Mouse (Mus musculus) gastrocnemius, adult 18-20 months (tissue): ENCODE measurements at regions not wholly inside any gene's neighbourhood (a gene's known extent, or its start where the extent isn't known, plus 50 kb on each side); places are given as distances from the start of the nearest gene placed in this dataset.

Experiments
- DNase-seq: peaks from one replicate; pipeline ENCODE4 v3.0.0; 2021; ENCODE audit warnings: low spot score

DNA sequence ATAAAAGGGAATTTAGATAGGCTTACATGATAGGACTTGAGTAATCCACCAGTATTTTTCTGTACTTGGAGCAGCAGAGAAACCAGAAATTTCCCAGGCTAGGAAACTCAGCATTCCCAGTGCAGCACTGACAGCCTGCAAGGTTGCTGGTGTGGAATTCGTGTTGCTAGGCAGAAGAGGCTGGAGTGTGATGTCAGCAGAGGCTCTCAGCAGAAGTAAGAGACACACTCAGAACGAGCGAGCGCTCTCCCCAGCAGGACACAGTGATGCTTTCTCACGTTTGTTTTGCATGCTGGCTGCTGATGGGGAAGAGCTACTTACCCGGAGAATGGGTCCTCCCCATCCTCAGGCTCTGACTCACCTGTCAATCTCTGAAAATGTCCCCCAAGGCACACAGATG lies 104.7 kb downstream of the Dusp6 start:
- DNase-seq: no peak

- no peak for DNase-seq
Observed at GRCm38 (mm10) chr10:99375101-99375500, 112.1 kb downstream of the Dusp6 start.

DNA sequence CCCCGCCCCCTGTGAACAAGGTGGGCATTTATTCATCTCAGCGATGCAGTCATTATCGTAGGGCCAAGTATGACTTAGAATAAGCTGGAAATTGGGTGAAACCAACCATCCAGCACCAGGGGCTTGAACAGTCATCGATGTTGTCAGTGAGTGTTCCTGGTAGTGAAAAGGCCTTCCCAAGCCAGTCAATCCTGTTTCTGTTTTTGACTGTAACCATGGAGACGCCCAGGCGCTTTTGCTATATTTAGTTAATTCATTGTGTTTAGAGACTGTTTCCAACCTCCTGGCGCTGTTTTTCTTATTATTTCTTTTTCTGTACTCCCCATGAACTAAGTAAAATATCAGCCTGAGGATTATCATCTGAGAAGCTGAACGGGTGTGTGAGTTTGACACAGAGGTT lies 113.4 kb downstream of the Dusp6 start:
- DNase-seq: no peak

DNA sequence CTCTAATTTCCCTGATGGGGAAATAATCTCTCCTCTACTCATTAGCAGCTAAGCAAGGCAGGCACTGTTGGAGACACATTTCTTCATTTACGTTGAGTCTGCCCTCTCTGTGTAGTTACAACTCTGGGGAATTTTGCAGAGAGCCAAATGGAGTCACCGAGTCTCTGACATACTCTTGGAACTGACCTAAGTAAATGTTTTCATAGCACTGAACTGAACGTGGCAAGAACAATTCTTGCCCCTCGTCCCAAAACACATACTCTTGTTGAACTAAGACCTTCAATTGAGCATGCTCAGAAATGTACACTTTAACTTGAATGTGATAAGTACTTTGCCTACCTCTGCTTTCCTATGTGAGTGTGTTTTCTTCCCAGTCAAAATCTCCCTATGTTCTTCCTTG lies 114.5 kb downstream of the Dusp6 start:
- DNase-seq: no peak

DNA sequence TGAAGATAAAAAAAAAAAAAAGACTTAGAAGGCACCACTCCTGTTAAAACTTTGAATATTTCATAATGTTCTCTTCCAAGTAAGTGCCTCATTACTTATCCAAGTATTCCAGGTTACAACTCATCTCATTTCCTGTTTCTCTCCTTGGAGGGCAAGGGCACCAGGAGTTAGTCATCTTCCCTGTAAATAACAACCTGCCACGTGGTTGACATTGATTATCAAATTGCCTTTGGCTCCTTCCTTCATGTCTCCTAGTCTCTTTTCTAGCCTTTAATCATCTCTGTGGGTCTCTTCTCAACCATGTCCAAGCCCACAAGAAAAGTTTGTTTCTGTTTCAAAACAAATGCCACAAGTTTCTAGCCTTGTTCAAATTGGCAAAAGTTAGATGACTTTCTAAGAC lies 116.1 kb downstream of the Dusp6 start:
- no peak for DNase-seq

- DNase-seq: no peak
Observed at GRCm38 (mm10) chr10:99380170-99380569, 117.1 kb downstream of the Dusp6 start.

- no peak for DNase-seq
Observed at GRCm38 (mm10) chr10:99383028-99383427, 120.0 kb downstream of the Dusp6 start.

- no peak for DNase-seq
Observed at GRCm38 (mm10) chr10:99384366-99384765, 121.3 kb downstream of the Dusp6 start.

- no peak for DNase-seq
Observed at GRCm38 (mm10) chr10:99384851-99385250, 121.8 kb downstream of the Dusp6 start.

GRCm38 (mm10) chr10:99385854-99386253 lies 122.8 kb downstream of the Dusp6 start:
- no peak for DNase-seq

GRCm38 (mm10) chr10:99388526-99388925 lies 125.5 kb downstream of the Dusp6 start:
- no peak for DNase-seq

DNA sequence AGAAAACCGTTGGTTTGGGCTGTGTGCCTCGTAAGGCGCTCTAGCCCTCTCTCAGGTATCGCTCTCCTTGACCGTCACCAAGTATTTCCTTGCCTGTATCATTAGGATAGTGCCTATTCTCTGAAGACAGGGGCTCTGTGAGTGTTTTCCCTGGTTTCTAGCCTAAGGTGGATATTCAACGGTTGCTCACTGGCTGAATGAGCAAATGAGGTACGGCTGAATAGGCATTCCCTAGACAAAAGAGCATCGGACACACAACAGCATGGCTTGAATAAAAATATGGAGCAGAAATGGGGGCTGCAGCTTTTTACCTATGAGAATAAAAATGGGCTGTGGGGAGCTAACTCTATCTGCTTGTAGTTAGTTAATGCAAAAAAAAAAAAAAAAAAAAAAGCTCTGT lies 126.0 kb downstream of the Dusp6 start:
- no peak for DNase-seq

- DNase-seq: no peak
Observed at GRCm38 (mm10) chr10:99390609-99391183, 127.7 kb downstream of the Dusp6 start.

DNA sequence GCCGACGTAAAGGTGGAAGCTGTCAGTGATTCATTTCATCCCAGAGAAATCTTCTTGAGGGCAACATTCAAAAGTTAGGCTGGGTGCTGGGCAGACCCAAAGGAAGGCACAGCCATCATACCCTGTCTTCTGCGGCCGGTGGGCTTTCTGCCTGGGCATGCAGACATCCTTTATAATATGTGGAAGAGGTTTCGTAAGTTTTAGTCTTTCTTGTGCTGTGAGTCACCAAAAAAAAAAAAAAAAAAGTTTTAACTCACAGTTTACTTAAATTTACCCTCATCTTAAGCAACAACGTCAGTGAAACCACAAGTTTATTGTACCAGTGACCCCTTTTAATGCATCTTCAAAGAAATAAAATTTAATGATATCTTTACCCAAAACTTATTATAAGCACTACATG lies 128.7 kb downstream of the Dusp6 start:
- DNase-seq: no peak

GRCm38 (mm10) chr10:99392979-99393378 lies 129.9 kb downstream of the Dusp6 start:
- no peak for DNase-seq

DNA sequence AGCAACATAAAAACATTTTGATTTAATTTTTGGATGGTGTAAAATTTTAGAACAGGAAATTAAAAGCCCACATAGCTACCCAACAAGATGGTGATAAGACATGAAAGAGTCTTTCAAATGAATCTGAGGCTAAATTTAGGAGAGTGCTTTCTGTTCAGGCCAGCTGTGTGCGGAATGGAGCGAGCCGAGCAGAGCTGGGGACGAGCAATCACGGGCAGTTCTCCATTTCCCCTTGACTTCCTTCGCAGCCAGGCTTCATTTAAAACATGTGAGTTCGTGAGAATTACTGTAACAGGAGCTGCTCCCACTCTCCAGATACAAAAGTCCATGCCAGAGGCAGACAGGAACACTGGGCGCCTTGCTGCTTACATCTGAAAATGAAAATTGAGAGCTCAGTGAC lies 130.5 kb downstream of the Dusp6 start:
- no peak for DNase-seq

GRCm38 (mm10) chr10:99395411-99395810 lies 132.4 kb downstream of the Dusp6 start:
- DNase-seq: no peak

DNA sequence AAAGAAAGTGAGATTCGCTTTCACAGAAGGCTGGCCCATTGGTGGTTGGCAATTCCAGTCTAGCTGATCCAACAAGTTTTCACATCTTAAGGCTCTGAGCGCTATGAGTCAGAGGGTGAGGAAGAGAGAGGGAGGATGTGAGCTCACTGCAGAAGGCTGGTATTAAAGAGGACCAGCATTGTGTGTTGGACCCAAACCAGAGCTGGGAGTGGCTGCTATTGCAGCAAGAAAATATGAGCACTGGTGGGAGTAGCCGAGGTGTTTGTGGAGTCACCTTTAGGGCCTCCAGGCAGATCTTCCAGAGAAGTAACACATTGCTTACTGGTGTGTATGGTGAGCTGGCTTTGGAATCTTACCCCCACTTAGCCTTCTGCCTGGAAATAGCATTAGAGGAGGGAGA lies 133.6 kb downstream of the Dusp6 start:
- no peak for DNase-seq

DNA sequence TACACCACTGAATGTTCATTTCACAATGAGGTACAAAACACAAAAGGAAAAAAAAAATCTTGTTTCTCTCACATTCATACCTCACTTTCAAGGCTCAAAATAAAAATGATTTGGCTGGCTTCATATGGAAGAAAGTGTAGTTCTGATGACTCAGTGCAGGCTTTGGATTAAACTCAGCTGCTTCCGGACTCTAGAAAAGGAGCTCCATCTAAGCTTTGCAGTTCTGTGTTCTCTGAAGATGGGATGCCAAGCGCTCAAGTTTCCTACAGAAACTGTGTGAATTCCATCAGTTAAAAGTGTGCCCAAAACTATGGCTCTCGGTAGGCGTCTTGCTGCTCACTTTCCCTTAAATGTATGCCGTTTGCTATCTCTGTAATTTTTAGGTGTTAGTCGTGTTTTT lies 137.0 kb downstream of the Dusp6 start:
- DNase-seq: no peak

DNA sequence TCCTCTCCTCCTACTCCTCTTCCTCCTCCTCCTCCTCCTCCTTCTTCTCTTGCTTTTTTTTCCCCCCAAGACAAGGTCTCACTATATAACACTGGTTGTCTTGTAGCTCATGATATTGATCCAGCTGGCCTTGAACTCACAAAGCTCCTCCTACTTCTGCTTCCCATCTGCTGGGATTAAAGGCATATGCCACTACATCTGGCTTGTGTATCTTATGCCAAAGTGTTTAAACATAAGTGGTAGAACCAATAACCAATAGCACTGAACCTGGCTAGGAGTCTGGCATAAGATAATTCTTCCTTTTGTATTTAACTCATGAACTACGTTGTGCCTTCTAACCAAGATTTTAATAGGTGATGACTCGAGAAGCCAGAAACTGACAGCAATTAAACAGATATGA lies 143.7 kb downstream of the Dusp6 start:
- no peak for DNase-seq

GRCm38 (mm10) chr10:99408786-99409185 lies 145.8 kb downstream of the Dusp6 start:
- no peak for DNase-seq

GRCm38 (mm10) chr10:99409744-99410143 lies 146.7 kb downstream of the Dusp6 start:
- DNase-seq: peak; percentile 10

DNA sequence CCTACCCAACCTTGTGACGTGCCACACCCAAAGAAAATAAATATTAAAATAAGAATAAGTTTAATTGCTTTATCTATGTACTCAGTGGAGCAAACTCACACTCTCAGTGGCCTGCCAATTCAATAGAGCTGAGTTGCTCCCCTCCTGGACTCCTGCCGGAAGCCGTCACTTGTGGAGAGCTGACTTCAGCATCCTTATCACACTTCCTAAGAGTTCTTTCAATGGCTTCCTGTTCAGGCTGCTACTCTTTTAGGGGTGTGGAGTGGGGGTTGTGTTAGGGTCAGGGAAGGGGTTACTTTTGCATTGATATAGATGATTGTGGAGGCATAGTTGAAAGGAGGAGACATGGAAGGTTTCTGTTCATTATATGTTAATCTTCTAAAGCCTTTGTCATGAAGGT lies 147.7 kb downstream of the Dusp6 start:
- DNase-seq: no peak

DNA sequence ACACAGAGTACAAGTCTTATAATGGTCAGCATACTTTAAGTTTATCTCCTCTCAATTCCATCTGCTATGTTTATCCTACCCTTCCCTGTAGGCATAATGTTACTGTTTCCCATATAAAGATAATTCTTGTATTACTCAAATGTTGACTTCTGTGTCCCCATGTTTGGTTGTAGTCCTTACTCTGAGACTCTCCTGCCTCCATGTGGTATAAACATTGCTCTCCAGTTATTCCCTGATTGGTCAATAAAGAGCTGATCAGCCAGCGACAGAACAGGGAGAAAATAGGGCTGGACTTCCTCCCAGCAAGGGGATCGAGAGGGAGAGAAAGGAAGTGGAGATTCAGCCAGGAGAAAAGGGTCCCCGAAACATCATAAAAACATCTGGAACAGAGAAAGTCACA lies 150.4 kb downstream of the Dusp6 start:
- no peak for DNase-seq
